17 mouse cellular contexts compared by ENCODE assay signal in the genomic region with DNA sequence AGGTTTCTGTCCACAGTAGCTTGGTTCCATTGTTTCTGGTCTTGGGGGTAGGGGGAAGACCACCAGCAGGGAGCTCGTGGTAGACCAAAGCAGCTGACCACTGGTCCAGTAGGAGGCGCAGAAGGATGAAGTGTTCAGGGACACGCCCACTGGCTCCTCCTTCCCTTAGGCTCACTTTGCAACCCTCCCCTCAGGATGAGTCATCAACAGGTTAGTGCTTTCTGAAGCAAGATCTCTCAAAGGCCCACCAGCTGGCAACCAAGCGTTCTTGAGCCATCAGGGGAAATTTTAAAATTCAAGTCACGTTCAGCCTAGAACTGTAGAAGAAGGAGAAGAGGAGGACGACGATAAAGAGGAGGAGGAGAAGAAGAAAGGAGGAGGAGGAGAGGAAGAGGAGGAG. TPM values are rescaled to one million over a fixed set of nuclear protein-coding genes. Genes with fewer than 3 reads are reported as not detected.
A peak's percentile ranks its signal among the peaks of the same experiment; 100 is the strongest.
DNase-seq lines count a peak whose midpoint lies in the region; ATAC-seq lines count a peak whose summit lies in the region.
"Had no signal": no experiment of that assay in that cellular context is flagged by ENCODE, and none has a peak within 500 bp of the region (broad histone marks: within the 10 kb centered on the region; RNA-seq: fewer than 3 reads in every experiment).

No protein-coding gene starts in this region.

- peaks cover 7% of the 10 kb centered on the region for H3K4me1 ChIP-seq in embryonic facial prominence, embryonic 12.5 days
- peaks cover 10% of the 10 kb centered on the region for H3K4me1 ChIP-seq in embryonic facial prominence, embryonic 10.5 days
- H3K4me1 ChIP-seq: heart, embryonic 15.5 days; hindbrain, embryonic 13.5 days had no signal

- no peaks in the 10 kb centered on the region for H3K27me3 ChIP-seq in embryonic facial prominence, embryonic 12.5 days
- H3K27me3 ChIP-seq in embryonic facial prominence, embryonic 10.5 days (replicated peaks; ENCODE audit: low read depth, poor library complexity, severe bottlenecking) = no peaks in the 10 kb centered on the region
- H3K27me3 ChIP-seq: heart, embryonic 15.5 days; hindbrain, embryonic 13.5 days had no signal

- DNase-seq in embryonic facial prominence, embryonic 10.5 days (ENCODE audit: low spot score) = no peak
- DNase-seq in 3T3-L1 (ENCODE audit: low read depth, low spot score) (peak; percentile 62), ZHBTc4 (ENCODE audit: low read depth, low spot score) (peak; percentile 72)
- no peak for DNase-seq in urinary bladder, adult 2 months (ENCODE audit: low spot score)
- DNase-seq in layer of hippocampus, adult 18-20 months (ENCODE audit: low spot score in 2 of 2) = no peak
- DNase-seq in layer of hippocampus, postnatal 10 days (ENCODE audit: low spot score in 2 of 2) = no peak
- DNase-seq: cerebellum, adult 11-12 months; layer of hippocampus, postnatal 36 days; left cerebral cortex, postnatal 4 days; thymus, adult 18-20 months had no signal

- H3K9me3 ChIP-seq in embryonic facial prominence, embryonic 12.5 days = no peaks in the 10 kb centered on the region
- no peaks in the 10 kb centered on the region for H3K9me3 ChIP-seq in embryonic facial prominence, embryonic 10.5 days
- H3K9me3 ChIP-seq: heart, embryonic 15.5 days; hindbrain, embryonic 13.5 days had no signal

- H3K4me3 ChIP-seq in embryonic facial prominence, embryonic 12.5 days = no peak overlapping the region
- H3K4me3 ChIP-seq in embryonic facial prominence, embryonic 10.5 days = no peak overlapping the region
- H3K4me3 ChIP-seq: heart, embryonic 15.5 days; hindbrain, embryonic 13.5 days; myocyte had no signal

- no peak overlapping the region for H3K4me2 ChIP-seq in embryonic facial prominence, embryonic 12.5 days (replicated peaks)
- H3K4me2 ChIP-seq: heart, embryonic 15.5 days; hindbrain, embryonic 13.5 days; midbrain, embryonic 11.5 days had no signal

- 60% methylated on average over 7 of the region's 7 CpGs for WGBS in embryonic facial prominence, embryonic 12.5 days
- 58% methylated on average over 7 of the region's 7 CpGs for WGBS in embryonic facial prominence, embryonic 10.5 days

- H3K27ac ChIP-seq in embryonic facial prominence, embryonic 12.5 days = no peak overlapping the region
- H3K27ac ChIP-seq in embryonic facial prominence, embryonic 10.5 days (replicated peaks) = no peak overlapping the region
- H3K27ac ChIP-seq: heart, embryonic 15.5 days; hindbrain, embryonic 13.5 days had no signal

- 0 out of 2 replicates have a peak, but pooled peaks have one; percentile 41 for ATAC-seq in embryonic facial prominence, embryonic 12.5 days (ENCODE audit: insufficient number of reproducible peaks, insufficient read depth, low FRiP score, low TSS enrichment)
- ATAC-seq in megakaryocyte, adult 5-6 weeks (ENCODE audit: poor library complexity, severe bottlenecking) = peak; percentile 87

- no peaks in the 10 kb centered on the region for H3K36me3 ChIP-seq in embryonic facial prominence, embryonic 12.5 days
- H3K36me3 ChIP-seq in embryonic facial prominence, embryonic 10.5 days (replicated peaks) = no peaks in the 10 kb centered on the region
- H3K36me3 ChIP-seq: heart, embryonic 15.5 days; hindbrain, embryonic 13.5 days had no signal

- H3K9ac ChIP-seq in embryonic facial prominence, embryonic 12.5 days = no peak overlapping the region
- H3K9ac ChIP-seq: heart, embryonic 15.5 days; hindbrain, embryonic 13.5 days had no signal

RNA-seq across cellular contexts. Expression of gene Chpt1, which starts 12.2 kb away (rescaled TPM):
- 27.9 and 30.8 TPM in 2 replicates for polyA plus RNA-seq in embryonic facial prominence, embryonic 12.5 days (2016; fragmentation: Nextera tagmentation; extraction: Ambion mirVana)
- 16.0 and 16.2 TPM in 2 replicates for polyA plus RNA-seq in embryonic facial prominence, embryonic 10.5 days (2016; fragmentation: Nextera tagmentation; extraction: Ambion mirVana)
- total RNA-seq in megakaryocyte, adult 5-6 weeks (2015) = 19.5 and 23.3 TPM in 2 replicates
- 15.5 and 18.5 TPM in 2 replicates for total RNA-seq in megakaryocyte, adult 5-6 weeks (2017)
- 40.4 and 50.6 TPM in 2 replicates for polyA plus RNA-seq in urinary bladder, adult 2 months (2012; rRNA removed)
- total RNA-seq in layer of hippocampus, adult 18-20 months (2021) = 10 to 100 TPM; 39.3 to 39.5 TPM
- total RNA-seq in layer of hippocampus, postnatal 10 days (2021) = 10 to 100 TPM; 30.4 to 31.4 TPM

RNA-seq across cellular contexts. Expression of gene Sycp3, which starts 32.3 kb away (rescaled TPM):
- polyA plus RNA-seq in embryonic facial prominence, embryonic 12.5 days (2016; fragmentation: Nextera tagmentation; extraction: Ambion mirVana) = 0.33 and 0.34 TPM in 2 replicates
- 0.26 TPM in 1 of 2 replicates, not detected in the other for polyA plus RNA-seq in embryonic facial prominence, embryonic 10.5 days (2016; fragmentation: Nextera tagmentation; extraction: Ambion mirVana)
- not detected in 2 replicates for total RNA-seq in megakaryocyte, adult 5-6 weeks (2015)
- total RNA-seq in megakaryocyte, adult 5-6 weeks (2017) = 0.62 TPM in 1 of 2 replicates, not detected in the other
- 0.19 and 0.34 TPM in 2 replicates for polyA plus RNA-seq in urinary bladder, adult 2 months (2012; rRNA removed)
- under 1 TPM in 1 of 2 experiments, not detected in 1; 0.37 TPM for total RNA-seq in layer of hippocampus, adult 18-20 months (2021)
- total RNA-seq in layer of hippocampus, postnatal 10 days (2021) = under 1 TPM; 0.60 to 0.64 TPM
- polyA plus RNA-seq: liver, embryonic 16.5 days; midbrain, embryonic 11.5 days; myocyte had no signal

Comparison
In these comparisons a context has a peak if more than half of its experiments do, and no peak if none do; other contexts are left out.
1. DNase-seq: peak in 3T3-L1 (single experiment) and ZHBTc4 (single experiment); none in embryonic facial prominence, embryonic 10.5 days (single experiment), urinary bladder, adult 2 months (single experiment), layer of hippocampus, adult 18-20 months (0 of 2) and layer of hippocampus, postnatal 10 days (0 of 2).